Mouse (Mus musculus): ENCODE data around the gene Rgs6. TPM values are rescaled to one million over a fixed set of nuclear protein-coding genes. Genes with fewer than 3 reads are reported as not detected.

Gene Rgs6
- polyA plus RNA-seq, 1 experiment from 2014 or later: 0.70 TPM

DNA sequence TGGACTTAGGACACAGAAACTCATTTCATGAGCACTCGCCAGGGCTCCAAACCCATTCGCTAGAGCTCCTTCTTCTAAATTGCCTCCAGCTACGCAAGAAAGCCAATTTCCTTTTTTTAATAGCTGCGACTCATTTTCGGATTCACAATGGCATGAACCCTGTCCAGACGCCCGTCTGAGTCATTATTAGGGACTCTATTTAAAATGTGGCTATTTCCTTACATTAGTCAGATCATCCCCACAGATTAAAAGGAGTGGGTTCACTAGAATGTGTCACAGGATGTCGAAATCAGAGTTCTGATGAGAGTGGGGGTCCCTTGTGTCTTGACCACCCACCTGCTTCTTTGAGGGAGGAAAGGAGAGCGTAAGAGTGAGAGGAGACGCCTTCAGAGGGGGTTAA, 112.1 kb downstream of the Rgs6 start:
- H3K9me3 ChIP-seq (replicated peaks; ENCODE audit: control insufficient read depth, low read length): no peaks in the 10 kb centered on the region
- ATAC-seq (replicated peaks; ENCODE audit: insufficient number of reproducible peaks, low FRiP score, low TSS enrichment, low read depth): no peak
- no peak overlapping the region for H3K27ac ChIP-seq (replicated peaks; ENCODE audit: low read depth, low read length)
- no peak overlapping the region for H3K9ac ChIP-seq (replicated peaks; ENCODE audit: low read length)
- no peak for DNase-seq (ENCODE audit: low spot score)
- no peaks in the 10 kb centered on the region for H3K27me3 ChIP-seq (ENCODE audit: control insufficient read depth, insufficient read depth, low read length)
- no peaks in the 10 kb centered on the region for H3K36me3 ChIP-seq (replicated peaks; ENCODE audit: control insufficient read depth, insufficient read depth, low read depth, low read length)
- H3K4me3 ChIP-seq (ENCODE audit: low read depth, low read length): no peak overlapping the region
- H3K4me1 ChIP-seq (ENCODE audit: control insufficient read depth, insufficient read depth, low read length): no peaks in the 10 kb centered on the region
- WGBS: 73% methylated on average over 10 of the region's 10 CpGs
- no peak overlapping the region for H3K4me2 ChIP-seq (ENCODE audit: low read depth, low read length)

DNA sequence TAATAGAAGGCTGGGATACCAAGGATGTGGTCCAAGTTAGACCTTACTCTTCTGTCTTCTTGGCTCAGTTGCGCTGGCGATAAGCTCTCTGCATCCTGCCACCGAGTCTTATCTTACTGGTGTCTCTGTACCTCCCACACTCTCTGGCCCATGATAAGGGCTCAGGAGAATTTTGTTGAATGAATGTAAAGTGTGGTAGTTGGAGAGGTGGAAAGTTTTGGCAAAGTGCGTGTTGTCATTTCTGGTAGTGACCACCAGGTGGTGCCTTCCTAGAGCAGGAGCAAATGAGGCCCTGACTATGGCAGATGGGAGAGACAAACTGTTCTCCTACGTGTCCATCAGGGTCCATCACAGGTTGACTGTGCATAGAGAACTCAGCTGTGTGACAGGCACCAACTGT, 112.7 kb downstream of the Rgs6 start:
- no peak overlapping the region for H3K4me2 ChIP-seq (ENCODE audit: low read depth, low read length)
- no peak overlapping the region for H3K27ac ChIP-seq (replicated peaks; ENCODE audit: low read depth, low read length)
- no peak overlapping the region for H3K9ac ChIP-seq (replicated peaks; ENCODE audit: low read length)
- ATAC-seq (replicated peaks; ENCODE audit: insufficient number of reproducible peaks, low FRiP score, low TSS enrichment, low read depth): no peak
- peak; percentile 37 for DNase-seq (ENCODE audit: low spot score)
- H3K4me1 ChIP-seq (ENCODE audit: control insufficient read depth, insufficient read depth, low read length): no peaks in the 10 kb centered on the region
- no peaks in the 10 kb centered on the region for H3K27me3 ChIP-seq (ENCODE audit: control insufficient read depth, insufficient read depth, low read length)
- H3K4me3 ChIP-seq (ENCODE audit: low read depth, low read length): no peak overlapping the region
- WGBS: 55% methylated on average over 5 of the region's 5 CpGs
- no peaks in the 10 kb centered on the region for H3K36me3 ChIP-seq (replicated peaks; ENCODE audit: control insufficient read depth, insufficient read depth, low read depth, low read length)
- H3K9me3 ChIP-seq (replicated peaks; ENCODE audit: control insufficient read depth, low read length): no peaks in the 10 kb centered on the region

DNA sequence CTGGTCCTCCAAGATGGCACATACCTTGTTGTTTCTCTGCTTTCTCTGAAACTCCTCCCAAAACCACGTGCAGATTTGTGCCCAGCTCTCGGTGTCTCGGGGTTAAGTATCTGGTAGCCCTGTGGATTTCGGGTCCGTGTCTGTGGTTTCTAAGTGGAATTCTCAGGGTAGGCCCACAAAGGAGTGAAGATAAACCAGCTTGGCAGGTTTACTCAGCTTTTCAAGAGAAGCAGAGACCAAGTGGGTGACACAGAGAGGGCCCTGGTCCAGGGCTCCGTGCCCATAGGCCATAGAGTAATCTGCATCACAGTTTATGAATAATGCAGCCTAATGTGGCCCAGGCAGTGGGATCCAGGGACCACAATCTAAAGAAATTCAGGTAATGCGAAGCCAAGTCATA, 113.3 kb downstream of the Rgs6 start:
- no peak for DNase-seq (ENCODE audit: low spot score)
- H3K9me3 ChIP-seq (replicated peaks; ENCODE audit: control insufficient read depth, low read length): no peaks in the 10 kb centered on the region
- H3K4me1 ChIP-seq (ENCODE audit: control insufficient read depth, insufficient read depth, low read length): no peaks in the 10 kb centered on the region
- H3K4me3 ChIP-seq (ENCODE audit: low read depth, low read length): no peak overlapping the region
- no peak for ATAC-seq (replicated peaks; ENCODE audit: insufficient number of reproducible peaks, low FRiP score, low TSS enrichment, low read depth)
- H3K9ac ChIP-seq (replicated peaks; ENCODE audit: low read length): no peak overlapping the region
- no peaks in the 10 kb centered on the region for H3K36me3 ChIP-seq (replicated peaks; ENCODE audit: control insufficient read depth, insufficient read depth, low read depth, low read length)
- no peak overlapping the region for H3K27ac ChIP-seq (replicated peaks; ENCODE audit: low read depth, low read length)
- H3K27me3 ChIP-seq (ENCODE audit: control insufficient read depth, insufficient read depth, low read length): no peaks in the 10 kb centered on the region
- H3K4me2 ChIP-seq (ENCODE audit: low read depth, low read length): no peak overlapping the region
- WGBS: 82% methylated on average over 7 of the region's 7 CpGs

DNA sequence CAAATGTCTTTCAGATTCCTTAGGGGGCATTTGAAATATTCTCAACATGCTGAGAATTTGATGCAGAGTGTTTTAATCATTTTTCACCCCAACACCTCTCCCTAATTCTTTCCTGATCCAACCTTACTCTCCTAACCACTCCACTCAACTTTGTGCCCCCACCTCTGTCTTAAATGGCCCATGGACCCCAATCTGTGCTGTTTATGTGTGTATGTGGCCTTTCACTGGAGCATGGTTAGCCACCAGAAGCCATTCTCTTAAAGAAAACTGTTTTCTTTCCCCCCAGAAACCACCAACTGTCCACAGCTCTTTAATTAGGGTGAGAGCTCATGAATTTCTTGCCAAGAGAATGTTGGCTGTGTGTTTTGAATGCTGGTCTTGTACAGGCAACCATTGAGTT, 122.3 kb downstream of the Rgs6 start:
- DNase-seq (ENCODE audit: low spot score) (no peak), ATAC-seq (replicated peaks; ENCODE audit: insufficient number of reproducible peaks, low FRiP score, low TSS enrichment, low read depth) (no peak)
- Histone ChIP-seq H3K27ac (replicated peaks; ENCODE audit: low read depth, low read length) (no peak overlapping the region), H3K4me2 (ENCODE audit: low read depth, low read length) (no peak overlapping the region), H3K36me3 (replicated peaks; ENCODE audit: control insufficient read depth, insufficient read depth, low read depth, low read length) (no peaks in the 10 kb centered on the region), H3K4me1 (ENCODE audit: control insufficient read depth, insufficient read depth, low read length) (no peaks in the 10 kb centered on the region), H3K9me3 (replicated peaks; ENCODE audit: control insufficient read depth, low read length) (no peaks in the 10 kb centered on the region), H3K4me3 (ENCODE audit: low read depth, low read length) (no peak overlapping the region), H3K9ac (replicated peaks; ENCODE audit: low read length) (no peak overlapping the region), H3K27me3 (ENCODE audit: control insufficient read depth, insufficient read depth, low read length) (no peaks in the 10 kb centered on the region)

DNA sequence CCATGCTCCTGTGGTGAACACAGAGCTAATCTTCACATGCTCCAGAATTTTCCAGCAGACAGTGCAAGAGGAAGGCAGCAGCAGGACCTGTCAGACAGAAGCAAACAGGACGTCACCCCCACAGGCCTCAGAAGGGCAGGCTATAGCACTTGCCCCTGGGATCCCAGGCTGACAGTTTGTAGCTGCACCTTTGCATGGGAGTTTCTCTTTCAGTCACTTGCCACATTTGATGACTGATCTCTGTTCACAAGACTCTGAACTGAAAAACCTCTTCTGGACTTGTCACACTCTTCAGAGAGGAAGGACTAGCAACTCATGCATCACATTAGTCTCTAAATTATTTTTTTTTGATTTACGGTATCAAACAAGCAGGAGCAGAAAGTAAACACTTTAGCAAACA, 126.2 kb downstream of the Rgs6 start:
- H3K9me3 ChIP-seq (replicated peaks; ENCODE audit: control insufficient read depth, low read length): no peaks in the 10 kb centered on the region
- no peak overlapping the region for H3K4me2 ChIP-seq (ENCODE audit: low read depth, low read length)
- ATAC-seq (replicated peaks; ENCODE audit: insufficient number of reproducible peaks, low FRiP score, low TSS enrichment, low read depth): no peak
- H3K27ac ChIP-seq (replicated peaks; ENCODE audit: low read depth, low read length): no peak overlapping the region
- 62% methylated on average over 2 of the region's 2 CpGs for WGBS
- DNase-seq (ENCODE audit: low spot score): no peak
- no peak overlapping the region for H3K9ac ChIP-seq (replicated peaks; ENCODE audit: low read length)
- H3K4me1 ChIP-seq (ENCODE audit: control insufficient read depth, insufficient read depth, low read length): no peaks in the 10 kb centered on the region
- no peaks in the 10 kb centered on the region for H3K36me3 ChIP-seq (replicated peaks; ENCODE audit: control insufficient read depth, insufficient read depth, low read depth, low read length)
- H3K27me3 ChIP-seq (ENCODE audit: control insufficient read depth, insufficient read depth, low read length): no peaks in the 10 kb centered on the region
- H3K4me3 ChIP-seq (ENCODE audit: low read depth, low read length): no peak overlapping the region

DNA sequence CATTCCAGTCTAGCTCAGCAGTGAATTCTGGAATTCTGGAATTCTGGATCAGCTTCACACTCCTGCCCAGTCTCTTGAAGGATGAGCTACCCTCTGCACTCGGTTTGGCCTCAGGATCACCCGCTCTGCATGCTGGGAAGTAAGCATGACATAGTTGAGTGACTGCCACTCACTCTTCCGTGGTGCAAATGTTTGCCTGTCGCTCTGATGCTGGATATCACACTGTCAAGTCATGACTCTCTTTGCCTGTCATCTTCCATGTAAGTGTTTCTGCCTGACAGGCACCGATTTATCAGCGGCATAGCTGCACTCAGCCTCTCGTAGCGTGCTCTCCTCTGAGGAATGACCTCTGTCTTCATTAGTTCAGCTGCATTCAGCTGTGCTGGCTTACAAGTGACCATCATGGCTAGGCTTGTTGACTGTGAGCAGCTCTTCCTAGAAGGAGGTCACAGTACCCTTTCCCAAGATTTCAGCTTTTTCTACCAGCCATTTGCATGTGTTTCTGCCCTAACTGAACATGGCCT, 135.0 kb downstream of the Rgs6 start:
- H3K9me3 ChIP-seq (replicated peaks; ENCODE audit: control insufficient read depth, low read length): no peaks in the 10 kb centered on the region
- H3K4me3 ChIP-seq (ENCODE audit: low read depth, low read length): no peak overlapping the region
- H3K9ac ChIP-seq (replicated peaks; ENCODE audit: low read length): no peak overlapping the region
- DNase-seq (ENCODE audit: low spot score) (no peak), ATAC-seq (replicated peaks; ENCODE audit: insufficient number of reproducible peaks, low FRiP score, low TSS enrichment, low read depth) (no peak)
- H3K27ac ChIP-seq (replicated peaks; ENCODE audit: low read depth, low read length): no peak overlapping the region
- H3K27me3 ChIP-seq (ENCODE audit: control insufficient read depth, insufficient read depth, low read length): no peaks in the 10 kb centered on the region
- no peak overlapping the region for H3K4me2 ChIP-seq (ENCODE audit: low read depth, low read length)
- WGBS: 90% methylated on average over 8 of the region's 8 CpGs
- H3K4me1 ChIP-seq (ENCODE audit: control insufficient read depth, insufficient read depth, low read length): no peaks in the 10 kb centered on the region
- H3K36me3 ChIP-seq (replicated peaks; ENCODE audit: control insufficient read depth, insufficient read depth, low read depth, low read length): no peaks in the 10 kb centered on the region

DNA sequence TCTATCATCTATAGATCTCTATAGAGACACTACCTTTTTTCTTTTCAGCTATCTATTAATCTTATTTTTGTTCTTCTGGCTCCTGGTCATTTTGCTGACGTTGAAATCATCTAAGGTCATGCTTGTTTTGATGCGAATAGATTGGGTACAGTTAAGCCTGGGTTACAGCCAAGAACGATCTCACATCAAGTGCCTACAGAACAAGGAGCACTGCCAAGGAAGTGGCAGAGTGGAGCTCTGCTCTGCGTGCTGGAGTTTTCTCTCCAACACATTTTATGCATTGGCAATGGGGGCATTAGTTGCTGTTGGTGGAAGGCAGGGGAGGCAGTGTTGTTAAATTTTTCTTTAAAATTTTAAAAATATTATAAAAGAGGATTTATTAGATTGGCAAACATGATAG, 138.2 kb downstream of the Rgs6 start:
- no peak overlapping the region for H3K9ac ChIP-seq (replicated peaks; ENCODE audit: low read length)
- no peaks in the 10 kb centered on the region for H3K4me1 ChIP-seq (ENCODE audit: control insufficient read depth, insufficient read depth, low read length)
- H3K9me3 ChIP-seq (replicated peaks; ENCODE audit: control insufficient read depth, low read length): no peaks in the 10 kb centered on the region
- no peak for ATAC-seq (replicated peaks; ENCODE audit: insufficient number of reproducible peaks, low FRiP score, low TSS enrichment, low read depth)
- H3K27ac ChIP-seq (replicated peaks; ENCODE audit: low read depth, low read length): no peak overlapping the region
- no peak overlapping the region for H3K4me2 ChIP-seq (ENCODE audit: low read depth, low read length)
- 90% methylated on average over 4 of the region's 4 CpGs for WGBS
- H3K27me3 ChIP-seq (ENCODE audit: control insufficient read depth, insufficient read depth, low read length): no peaks in the 10 kb centered on the region
- H3K36me3 ChIP-seq (replicated peaks; ENCODE audit: control insufficient read depth, insufficient read depth, low read depth, low read length): no peaks in the 10 kb centered on the region
- no peak for DNase-seq (ENCODE audit: low spot score)
- H3K4me3 ChIP-seq (ENCODE audit: low read depth, low read length): no peak overlapping the region

DNA sequence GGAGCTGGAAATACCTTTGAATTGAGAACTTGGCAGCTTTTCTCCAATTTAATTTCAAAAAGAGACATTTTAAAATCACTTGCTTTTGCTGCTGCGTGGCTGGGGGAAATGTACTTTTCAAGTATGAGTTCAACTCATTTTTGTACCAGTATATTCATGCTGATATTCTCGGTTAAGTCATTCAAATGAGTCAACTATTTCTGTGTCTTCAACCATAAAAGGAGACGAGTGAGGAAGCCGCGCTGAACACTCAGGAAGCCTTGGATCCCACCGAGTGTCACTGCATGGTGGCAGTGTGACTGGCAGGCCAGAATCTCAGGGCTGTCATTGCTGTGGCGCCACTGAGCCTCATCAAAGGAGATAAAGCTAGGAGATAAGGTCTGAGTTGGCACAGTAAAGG, 143.5 kb downstream of the Rgs6 start:
- Histone ChIP-seq H3K4me1 (ENCODE audit: control insufficient read depth, insufficient read depth, low read length) (no peaks in the 10 kb centered on the region), H3K9ac (replicated peaks; ENCODE audit: low read length) (no peak overlapping the region), H3K4me3 (ENCODE audit: low read depth, low read length) (no peak overlapping the region), H3K27me3 (ENCODE audit: control insufficient read depth, insufficient read depth, low read length) (no peaks in the 10 kb centered on the region), H3K4me2 (ENCODE audit: low read depth, low read length) (no peak overlapping the region), H3K36me3 (replicated peaks; ENCODE audit: control insufficient read depth, insufficient read depth, low read depth, low read length) (no peaks in the 10 kb centered on the region), H3K9me3 (replicated peaks; ENCODE audit: control insufficient read depth, low read length) (no peaks in the 10 kb centered on the region), H3K27ac (replicated peaks; ENCODE audit: low read depth, low read length) (no peak overlapping the region)
- ATAC-seq (replicated peaks; ENCODE audit: insufficient number of reproducible peaks, low FRiP score, low TSS enrichment, low read depth) (no peak), DNase-seq (ENCODE audit: low spot score) (no peak)
- 79% methylated on average over 7 of the region's 7 CpGs for WGBS
